Mouse (Mus musculus) CH12F3 (cell line): ENCODE data around the gene Arl5a.

Experiments
- in situ Hi-C: fragments of 300-500 bp; cut with MboI; formaldehyde crosslinking; loops from 2 replicates; pipeline ENCODE4 v1.14.3; 2020; ENCODE audit warnings: low sequenced_read_pairs

Gene Arl5a

DNA sequence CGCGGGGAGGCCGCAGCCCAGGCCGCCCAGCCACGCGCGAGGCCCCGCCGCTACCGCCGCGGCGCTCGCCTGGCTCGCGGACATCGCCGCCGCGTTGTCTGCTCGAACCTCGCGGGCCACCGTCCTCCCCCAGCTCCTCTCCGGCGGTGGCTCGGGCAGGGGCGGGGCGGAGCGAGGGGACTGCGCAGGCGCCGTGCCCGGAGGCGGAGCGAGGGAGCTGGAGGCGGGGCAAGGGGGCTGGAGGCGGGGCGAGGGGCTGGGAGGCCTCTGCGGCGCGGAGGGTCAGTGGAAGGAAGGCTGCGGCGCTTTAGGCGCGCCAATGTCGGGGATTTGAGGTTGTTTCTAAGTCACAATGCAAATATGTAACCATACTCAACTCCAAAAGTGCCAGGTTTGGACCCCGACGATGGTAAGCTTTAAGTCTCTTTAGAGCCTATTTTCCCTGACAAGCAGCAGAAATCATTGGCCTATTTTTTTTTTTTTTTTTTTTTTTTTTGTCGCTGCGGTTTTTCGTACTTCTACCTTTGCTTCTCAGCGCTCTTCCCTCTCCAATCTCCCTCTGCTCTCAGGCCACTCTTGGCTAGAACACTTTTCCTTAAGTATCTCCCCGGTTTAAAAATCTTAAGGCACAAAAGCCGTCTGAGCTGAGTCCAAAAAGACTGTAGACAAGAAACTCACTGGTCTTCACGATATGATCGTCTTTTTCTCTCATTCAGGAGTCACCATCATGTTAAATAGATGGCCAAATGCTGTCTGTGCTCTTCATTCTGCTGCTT is at the start of gene Arl5a:
Arl5a (minus strand) TSS at position 155 of the 776 bp plus-strand sequence.
- in situ Hi-C loops: no loop called here

DNA sequence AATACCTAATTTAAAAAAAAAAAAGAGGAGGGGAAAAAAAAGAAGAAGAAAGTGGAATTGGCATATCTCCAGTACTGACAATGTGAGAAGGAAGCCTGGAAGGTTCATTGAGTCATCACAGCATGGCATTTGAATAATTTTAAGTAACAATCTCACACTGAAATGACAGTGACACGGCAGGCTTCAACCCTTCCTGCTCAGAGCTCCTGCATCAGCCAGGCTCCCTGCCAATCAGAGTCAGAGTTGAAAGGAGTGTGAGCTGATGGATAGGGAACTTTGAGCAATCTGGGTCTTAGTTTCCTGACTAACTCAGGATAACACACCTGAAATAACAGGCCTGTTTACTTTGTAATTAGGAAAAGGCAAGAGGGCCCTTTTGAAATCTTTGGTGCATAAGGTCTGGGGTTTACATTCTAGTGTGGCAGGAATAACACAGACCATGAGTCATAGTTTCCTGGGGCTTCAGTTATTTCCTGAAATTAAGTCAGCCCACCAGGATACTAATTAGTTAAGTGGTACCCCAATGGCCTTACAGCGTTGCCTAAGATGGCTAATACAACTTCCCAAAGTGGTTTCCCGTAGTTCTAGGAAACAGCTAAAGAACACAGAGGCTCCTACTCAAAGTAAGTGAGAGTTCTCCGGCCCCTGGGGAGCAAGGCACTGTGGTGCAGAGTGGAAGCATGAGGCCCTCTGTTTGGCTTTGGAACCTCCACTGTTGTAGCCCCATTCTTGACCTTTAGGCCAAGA is 47.0 kb upstream of the Arl5a start:
- in situ Hi-C loops: no loop called here

DNA sequence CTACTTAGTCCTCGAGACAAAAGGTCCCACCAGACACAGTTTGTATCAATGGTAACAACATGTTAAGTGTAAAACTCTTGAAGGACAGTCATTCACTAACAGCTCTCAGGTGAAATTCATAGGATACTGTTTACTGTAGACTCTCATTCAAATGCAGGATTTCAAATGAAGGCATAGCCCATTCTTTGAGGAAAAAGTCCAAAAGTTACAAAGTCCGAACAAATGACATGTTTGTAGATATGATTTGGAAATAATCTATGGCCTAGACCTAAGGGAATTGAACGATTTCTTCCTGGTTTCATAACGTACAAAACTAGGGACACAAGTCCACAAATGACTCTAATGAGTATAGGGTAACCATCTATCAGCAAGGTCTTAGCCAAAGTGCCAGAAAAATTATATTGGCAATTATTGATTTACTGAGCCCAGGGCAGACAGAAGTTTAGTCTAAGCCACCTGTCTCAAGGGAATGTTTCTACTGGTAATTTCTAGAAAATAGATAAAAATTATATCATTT is 45.4 kb upstream of the Arl5a start:
- in situ Hi-C loops: no loop called here

DNA sequence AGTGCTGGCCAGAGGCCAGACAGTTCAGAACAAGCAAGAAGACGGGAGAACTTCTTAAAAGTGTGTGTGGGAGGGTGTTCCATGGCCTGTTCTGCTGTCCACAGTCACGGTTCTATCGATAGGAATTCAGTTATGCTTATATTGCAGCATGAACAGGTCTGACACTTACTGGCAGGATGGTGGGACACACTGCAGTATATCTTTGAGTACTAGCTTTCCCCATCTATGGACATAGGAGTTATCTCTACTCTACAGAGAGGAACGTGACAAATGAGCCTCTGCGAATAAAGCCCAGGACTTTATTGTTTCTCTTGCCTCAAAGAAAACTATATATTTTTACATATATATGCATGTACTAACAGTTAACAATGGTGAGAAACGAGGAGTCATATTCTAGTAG is 42.9 kb upstream of the Arl5a start:
- in situ Hi-C loops: no loop called here

DNA sequence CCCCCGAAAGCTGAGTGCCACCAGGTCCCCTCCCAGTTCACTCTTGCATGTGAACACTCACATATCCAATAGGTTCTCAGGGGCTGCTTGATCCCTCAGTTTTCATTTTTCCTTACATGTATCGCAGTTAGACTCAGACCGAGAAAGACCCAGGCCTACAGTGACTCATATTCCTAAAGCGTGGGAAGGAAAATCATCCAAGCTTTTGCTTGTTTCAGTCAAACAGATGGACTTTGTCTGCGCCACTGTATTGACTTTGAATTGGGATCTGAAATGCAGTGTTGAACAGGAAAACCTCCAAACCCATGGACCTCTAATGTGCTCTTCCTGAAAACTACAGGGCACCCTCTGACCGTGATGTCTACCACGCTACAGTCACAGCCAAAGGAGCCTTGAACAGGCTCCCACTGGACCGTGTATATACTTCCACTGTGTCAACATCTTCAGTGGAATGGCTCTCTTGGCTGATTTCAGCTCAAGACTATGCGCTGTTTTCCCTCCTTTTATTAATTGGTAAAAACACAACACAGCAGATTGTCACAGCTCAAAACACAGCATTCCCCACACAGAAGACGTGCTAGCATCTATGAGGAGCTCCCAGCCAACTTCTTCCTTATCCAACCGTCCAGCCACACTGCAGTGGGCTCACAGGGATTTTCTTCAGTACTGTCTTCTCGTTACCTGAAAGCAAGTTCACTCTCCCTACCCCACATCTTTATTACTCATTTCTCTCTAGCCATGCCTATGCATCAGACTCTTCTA is 36.7 kb upstream of the Arl5a start:
- in situ Hi-C loops: no loop called here

DNA sequence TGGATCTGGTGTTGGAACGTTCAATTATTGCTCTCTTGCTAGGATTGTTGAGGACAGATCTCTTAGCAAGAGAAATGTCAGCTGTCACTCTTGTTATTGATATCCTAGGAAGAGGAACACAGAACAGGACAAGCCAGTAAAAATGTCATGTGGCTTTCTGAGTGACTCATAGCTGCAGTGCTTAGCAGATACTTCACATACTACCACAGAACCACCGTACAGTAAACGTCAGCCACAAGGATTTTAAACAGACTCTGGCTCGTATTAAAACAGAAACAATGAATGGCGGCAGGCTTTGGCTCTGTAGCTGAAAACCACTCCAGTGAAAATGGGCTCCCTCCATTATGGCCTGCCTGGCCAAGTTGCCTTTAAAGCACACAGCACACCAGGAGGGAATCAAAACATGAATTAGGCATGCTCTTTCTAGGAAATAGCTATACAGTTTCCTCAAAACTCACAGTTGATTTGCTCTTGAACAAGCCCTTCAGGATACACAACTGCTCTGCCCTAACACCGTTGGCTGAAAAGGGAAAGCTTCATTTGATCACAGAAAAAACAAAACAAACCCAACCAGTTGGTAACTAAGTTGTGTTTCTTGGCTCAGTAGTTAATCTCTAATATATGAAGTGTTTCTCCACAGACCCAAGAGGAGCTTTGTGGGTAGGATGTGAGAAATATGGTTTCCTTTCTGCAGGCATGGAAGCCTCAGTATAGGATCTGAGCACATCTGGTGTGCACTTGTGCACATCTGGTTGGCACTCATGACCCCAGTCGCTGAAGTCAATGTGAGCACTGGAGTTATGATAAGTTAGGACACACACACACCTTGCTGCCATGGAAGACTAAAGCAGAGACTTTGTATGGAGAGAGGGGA is 31.1 kb upstream of the Arl5a start:
- in situ Hi-C loops: no loop called here

DNA sequence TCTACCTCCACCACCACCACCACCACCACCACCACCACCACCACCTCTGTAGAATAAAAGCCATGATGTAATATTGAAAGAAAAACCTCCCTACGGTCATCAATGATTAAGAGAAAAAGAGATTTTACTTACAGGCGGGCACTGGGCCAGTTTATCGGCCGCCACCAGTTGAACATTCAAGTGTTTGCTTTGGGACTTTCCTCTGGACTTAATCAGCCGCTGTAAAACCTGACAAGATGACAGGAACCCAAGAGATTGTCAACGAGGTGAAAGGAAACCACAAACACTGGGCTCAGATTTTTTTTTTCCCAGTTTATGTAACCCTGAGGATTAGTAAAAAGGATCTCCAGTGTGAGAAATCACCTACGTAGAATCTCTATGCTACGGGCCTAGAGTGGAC is 25.1 kb upstream of the Arl5a start:
- in situ Hi-C loops: no loop called here

DNA sequence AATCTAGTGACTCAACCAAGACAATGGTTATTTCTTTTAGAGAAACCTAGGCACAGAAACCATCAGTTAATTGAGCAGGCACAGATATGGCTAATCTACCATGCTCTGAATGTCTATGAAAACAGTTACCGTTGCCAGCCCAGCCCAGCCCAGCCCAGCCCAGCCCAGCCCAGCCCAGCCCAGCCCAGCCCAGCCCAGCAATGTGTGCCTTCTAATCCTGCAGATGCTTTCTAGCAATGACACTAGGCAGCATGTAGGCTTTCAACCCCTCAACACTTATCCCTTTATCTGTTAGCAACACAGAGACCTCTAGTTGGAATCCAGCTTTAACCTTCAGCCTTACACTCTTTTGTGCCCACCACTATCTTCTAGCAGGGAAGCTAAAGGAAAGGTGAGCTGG is 24.2 kb upstream of the Arl5a start:
- in situ Hi-C loops: no loop called here

DNA sequence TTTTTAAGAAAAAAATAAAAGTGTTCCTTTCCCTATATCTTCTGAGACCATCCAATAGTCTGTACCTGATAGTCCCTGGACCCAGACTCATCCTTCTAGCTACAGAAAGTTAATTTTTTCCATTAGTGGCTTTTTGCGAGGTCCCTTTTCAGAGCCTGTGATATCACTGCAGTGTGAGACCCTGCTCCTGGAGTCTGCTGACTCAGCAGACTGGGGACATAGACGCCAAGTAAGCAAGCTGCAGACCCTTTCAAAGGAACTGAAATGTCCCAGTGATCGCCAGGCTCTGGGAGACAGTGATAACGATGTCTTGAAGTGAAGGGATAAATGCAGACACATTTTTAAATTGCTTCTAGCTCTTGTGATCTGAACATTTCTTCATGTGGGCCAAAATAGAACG is 21.9 kb upstream of the Arl5a start:
- in situ Hi-C loops: no loop called here

DNA sequence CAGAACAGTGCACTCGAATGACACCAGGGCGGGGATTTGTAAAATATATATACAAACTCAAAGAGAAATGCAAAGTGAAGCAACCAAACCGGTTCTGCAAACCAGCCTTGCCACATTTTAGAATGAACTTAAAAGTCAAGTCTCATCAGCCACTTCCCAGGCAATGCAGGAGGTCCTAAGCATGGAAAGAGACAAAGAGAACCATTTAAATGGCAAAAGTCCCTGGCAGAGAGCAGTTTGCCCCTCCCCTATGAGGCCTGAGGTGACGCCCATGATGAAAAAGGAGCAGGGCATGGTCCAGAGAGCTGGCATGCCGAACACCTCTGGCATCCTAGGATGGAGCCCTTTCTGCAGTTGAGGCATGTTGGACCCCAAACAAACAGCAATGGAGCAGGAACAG is 17.4 kb upstream of the Arl5a start:
- in situ Hi-C loops: no loop called here

DNA sequence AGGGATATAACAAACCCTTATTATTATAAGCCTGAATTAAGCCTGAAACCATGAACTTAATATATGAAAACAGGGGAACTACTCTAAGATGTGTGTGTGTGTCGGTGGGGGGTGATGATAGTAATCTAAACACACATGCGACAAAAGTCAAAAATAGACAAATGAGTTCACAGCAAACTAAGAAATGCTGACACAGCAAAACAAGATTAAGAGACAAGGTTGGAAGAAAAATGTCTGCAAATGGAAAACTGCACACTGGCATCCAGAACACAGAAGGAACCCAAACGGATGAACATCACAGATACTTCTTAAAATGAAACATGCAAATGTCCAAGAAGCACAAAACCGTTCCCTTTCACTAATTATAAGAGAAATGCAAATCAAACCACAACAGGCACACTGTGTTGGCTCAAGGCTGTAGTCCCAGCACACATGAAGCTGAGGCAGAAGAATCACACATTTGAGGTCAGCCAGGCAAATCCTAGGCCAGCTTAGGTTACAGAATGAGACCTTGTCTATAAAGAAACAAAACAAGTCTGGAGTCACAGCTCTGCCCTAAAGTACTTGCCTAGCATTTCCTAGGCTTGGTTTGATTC is 15.8 kb upstream of the Arl5a start:
- in situ Hi-C loops: no loop called here

DNA sequence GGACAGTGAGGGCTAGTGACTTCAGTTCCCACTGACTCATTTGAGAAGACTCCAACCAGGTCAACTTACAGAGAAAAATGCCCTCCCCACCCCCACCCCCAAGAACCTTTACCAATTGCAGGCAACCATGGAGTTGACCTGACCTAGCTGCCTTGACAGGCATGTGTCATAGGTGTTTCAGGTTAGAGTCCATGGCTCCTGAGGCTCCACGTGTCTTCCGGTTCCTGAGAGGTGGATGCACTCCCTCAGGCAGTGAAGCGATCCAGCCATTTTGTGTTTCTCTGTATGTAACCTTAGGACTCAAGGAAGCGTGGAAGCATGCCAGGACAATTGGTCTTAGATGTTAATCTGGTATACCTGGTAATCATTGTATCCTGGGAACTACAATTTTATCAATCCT is 13.7 kb upstream of the Arl5a start:
- in situ Hi-C loops: no loop called here

DNA sequence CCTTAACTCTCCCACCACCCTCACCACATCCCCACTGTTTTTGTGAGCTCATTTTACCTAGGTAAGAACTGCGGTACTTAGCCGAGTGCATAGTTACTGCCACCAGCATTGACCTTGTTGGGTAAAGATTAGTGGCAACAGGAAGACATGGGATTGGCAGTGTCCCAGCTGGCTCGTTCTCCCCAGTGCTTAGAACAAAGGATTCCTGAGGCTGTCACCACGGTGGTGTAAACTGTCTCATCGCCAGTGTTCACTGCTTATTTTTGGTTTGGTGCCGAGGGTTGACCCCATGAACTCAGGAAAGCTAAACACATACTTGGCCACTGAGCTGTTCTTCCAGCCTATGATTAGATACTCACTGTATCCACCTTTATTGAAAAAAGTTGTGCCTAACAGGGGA is 13.3 kb upstream of the Arl5a start:
- in situ Hi-C loops: no loop called here

DNA sequence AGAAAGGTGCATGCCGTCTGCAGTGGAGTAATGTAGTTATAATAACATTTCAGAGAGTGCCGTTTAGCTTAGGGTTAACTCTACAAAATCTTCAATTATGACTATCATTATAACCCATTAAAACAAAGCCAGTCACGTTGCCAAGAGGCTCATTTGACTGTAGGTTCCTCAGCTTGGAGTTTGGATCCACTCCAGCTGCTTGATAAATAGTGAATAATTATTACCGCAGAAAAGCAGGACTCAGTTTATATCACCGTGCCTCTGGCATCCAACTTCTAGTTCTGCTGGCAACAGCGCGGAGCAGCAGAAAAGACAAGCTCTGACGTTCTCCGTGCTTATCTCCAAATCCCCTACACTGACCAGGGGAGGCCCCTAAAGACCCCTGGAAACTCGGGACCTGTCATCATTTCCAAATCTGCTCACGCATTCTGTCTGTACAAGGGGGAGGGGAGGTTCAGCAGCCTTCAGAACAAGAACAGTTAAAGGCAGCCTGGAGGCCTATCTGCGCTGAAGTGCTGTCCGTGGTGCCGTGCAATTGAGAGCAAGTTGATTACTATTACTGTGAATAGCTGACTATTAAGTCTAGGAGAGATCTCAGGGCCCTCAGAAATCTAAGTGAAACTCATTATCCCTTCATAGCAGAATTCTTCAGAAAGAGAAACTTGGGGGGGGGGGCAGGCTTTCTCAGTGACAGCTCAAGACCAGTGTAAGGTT is 11.4 kb upstream of the Arl5a start:
- in situ Hi-C loops: no loop called here

DNA sequence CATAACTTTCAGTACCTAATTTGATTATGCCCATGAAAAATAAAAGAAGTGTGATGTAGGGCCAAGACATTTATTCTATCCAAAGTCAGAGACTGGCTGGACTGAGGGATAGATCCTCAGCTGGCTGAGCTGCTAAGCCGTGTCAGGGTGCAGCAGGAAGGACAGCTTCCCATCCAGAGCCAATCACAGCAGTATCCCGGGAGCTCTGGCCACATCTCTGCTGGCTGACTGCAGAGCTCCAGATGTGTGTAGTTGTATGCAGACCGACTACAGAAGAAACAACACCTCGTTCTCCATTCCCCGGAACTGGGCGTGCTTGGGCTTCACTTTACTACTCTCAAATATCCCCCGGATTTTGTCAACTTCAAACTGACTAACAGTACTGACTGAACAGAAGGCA is 8.7 kb upstream of the Arl5a start:
- in situ Hi-C loops: no loop called here

DNA sequence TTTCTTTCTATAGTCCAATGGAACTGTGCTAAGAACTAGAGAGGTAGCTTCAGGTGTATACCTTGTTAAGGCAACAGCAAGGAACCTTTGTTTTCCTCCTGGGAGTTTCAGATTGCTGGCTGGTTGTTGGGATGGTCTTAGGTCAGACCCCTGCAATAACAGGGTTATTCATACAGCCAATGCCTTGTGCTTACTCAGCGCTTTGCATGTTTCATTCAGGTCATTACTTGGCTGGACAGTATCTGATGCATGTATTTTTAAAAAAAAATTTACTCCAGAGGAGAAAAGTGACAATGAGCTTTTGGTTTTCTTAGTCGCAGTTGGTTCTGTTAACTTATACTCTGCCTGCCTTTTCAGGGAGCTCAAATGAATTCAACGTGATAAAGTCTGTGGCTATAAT is 2.7 kb upstream of the Arl5a start:
- in situ Hi-C loops: no loop called here

DNA sequence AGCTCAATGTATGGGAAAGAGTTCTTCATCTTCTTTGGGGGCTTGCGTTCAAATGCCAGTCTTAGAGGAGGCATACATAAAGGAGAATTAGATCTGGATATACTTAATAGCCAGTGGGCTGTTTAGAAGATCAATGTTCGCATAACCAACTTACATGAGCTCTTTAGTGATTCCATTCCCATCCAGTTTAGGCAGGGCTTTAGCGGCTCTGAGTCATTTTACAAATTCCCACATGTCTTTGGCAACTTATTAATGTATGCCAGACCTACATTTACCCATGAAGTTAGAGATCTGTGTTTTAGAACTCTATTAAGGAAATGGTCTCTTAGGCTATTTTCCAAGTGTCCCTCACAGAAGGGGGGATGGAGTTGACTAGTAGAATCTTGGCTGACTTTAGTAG is 1.3 kb upstream of the Arl5a start:
- in situ Hi-C loops: no loop called here

DNA sequence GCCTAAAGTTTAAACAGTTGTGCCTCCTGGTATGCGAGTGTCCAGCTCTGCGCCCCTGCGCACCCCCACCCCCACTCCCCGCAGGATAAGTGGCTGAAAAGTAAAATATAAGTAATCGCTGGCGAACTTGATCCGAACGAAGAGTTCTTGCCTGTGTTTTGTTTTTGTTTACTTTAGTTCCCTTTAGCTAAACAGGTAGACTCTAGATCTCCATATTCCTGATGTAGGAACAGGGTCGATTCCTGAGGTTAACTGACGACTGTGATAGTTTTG is 758 bp upstream of the Arl5a start:
- in situ Hi-C loops: no loop called here

DNA sequence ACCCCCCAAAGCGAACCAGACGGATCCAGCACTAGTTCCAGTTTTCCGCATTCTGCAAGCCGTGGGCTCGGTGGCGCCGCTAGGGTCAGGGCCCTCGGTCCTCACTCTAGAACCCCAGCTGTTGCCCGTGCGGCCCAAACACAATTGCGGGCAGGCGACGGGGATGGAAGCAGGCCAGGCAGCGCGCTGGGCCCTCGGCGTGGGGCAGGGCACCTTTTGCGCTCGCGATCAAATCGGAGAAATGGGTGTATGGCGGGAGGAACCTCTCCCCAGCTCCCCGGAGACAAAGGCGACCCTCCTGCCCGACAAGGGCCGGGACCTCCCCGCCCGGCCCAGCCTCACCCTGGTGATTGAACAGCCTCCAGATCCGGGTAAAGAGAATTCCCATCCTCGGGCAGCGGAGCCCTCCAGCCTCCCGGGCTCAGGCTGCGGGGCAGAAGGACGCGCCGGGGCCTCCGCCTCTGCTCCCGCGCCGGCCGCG is 413 bp downstream of the Arl5a start:
- in situ Hi-C loops: no loop called here
